In genomic region chr12:16817147-16817546, GRCm38 (mm10) we compare ENCODE assay signal across 22 mouse cellular contexts. TPM values are rescaled to one million over a fixed set of nuclear protein-coding genes. Genes with fewer than 3 reads are reported as not detected.
DNase-seq lines count a peak whose midpoint lies in the region; ATAC-seq and TF ChIP-seq lines count a peak whose summit lies in the region.
"Had no signal": no experiment of that assay in that cellular context is flagged by ENCODE, and none has a peak within 500 bp of the region (broad histone marks: within the 10 kb centered on the region; RNA-seq: fewer than 3 reads in every experiment).

No protein-coding gene starts in this region.

- TF ChIP-seq CTCF in liver, embryonic 14.5 days (IDR thresholded peaks at IDR 0.05; ENCODE audit: low read depth): no peak

- 89% methylated on average over 4 of the region's 4 CpGs for WGBS in midbrain, embryonic 12.5 days
- 92% methylated on average over 4 of the region's 4 CpGs for WGBS in midbrain, embryonic 14.5 days
- 40% methylated on average over 4 of the region's 4 CpGs for WGBS in liver, embryonic 14.5 days (ENCODE audit: insufficient replicate concordance)
- WGBS in heart, embryonic 12.5 days: 75% methylated on average over 4 of the region's 4 CpGs

- ATAC-seq in midbrain, embryonic 12.5 days (ENCODE audit: low FRiP score, low read depth): no peak
- ATAC-seq in midbrain, embryonic 14.5 days (ENCODE audit: low FRiP score, low TSS enrichment): no peak
- 0 out of 2 replicates have a peak, but pooled peaks have one; percentile 33 for ATAC-seq in liver, embryonic 14.5 days (ENCODE audit: insufficient read depth)
- peak; percentile 92 for ATAC-seq in megakaryocyte-erythroid progenitor cell, adult 5-6 weeks (replicated peaks; ENCODE audit: low FRiP score, low TSS enrichment, poor library complexity, severe bottlenecking)
- no peak for ATAC-seq in heart, embryonic 12.5 days (ENCODE audit: insufficient number of reproducible peaks, low FRiP score)
- ATAC-seq: activated CD4-positive, CD25-positive, alpha-beta regulatory T cell, adult 4 months; forebrain, embryonic 15.5 days; hindbrain, embryonic 16.5 days; inflammation-experienced regulatory T-cells, adult 6 months; Patski had no signal

- H3K4me2 ChIP-seq in midbrain, embryonic 12.5 days (replicated peaks): no peak overlapping the region
- no peak overlapping the region for H3K4me2 ChIP-seq in midbrain, embryonic 14.5 days (ENCODE audit: low read length)
- no peak overlapping the region for H3K4me2 ChIP-seq in liver, embryonic 14.5 days (ENCODE audit: low read depth)
- no peak overlapping the region for H3K4me2 ChIP-seq in heart, embryonic 12.5 days
- H3K4me2 ChIP-seq: forebrain, embryonic 15.5 days; heart, embryonic 11.5 days had no signal

- peak; percentile 2 for DNase-seq in cerebellum, adult 9-11 months
- DNase-seq in cerebellum, postnatal 25 days: no peak
- no peak for DNase-seq in midbrain, embryonic 14.5 days
- no peak for DNase-seq in liver, embryonic 14.5 days (ENCODE audit: low read depth in 3 of 3, low spot score in 3 of 3)
- no peak for DNase-seq in adrenal gland, adult 18-20 months (ENCODE audit: low spot score in 2 of 2)
- DNase-seq: adrenal gland, adult 2 months; adrenal gland, postnatal 25 days; cerebellum, adult 18-20 months; cerebellum, postnatal 36 days; gastrocnemius, postnatal 10 days; heart, adult 18-20 months had no signal

- peaks cover 31% of the 10 kb centered on the region for H3K4me1 ChIP-seq in midbrain, embryonic 12.5 days
- peaks cover 10% of the 10 kb centered on the region; the same call in 1 of the 2 replicates for H3K4me1 ChIP-seq in midbrain, embryonic 14.5 days (ENCODE audit: control insufficient read depth, insufficient read depth, low read length)
- peaks cover 0 to 5% of the 10 kb centered on the region in 2 experiments; a peak in 3 of 4 replicates for H3K4me1 ChIP-seq in liver, embryonic 14.5 days (replicated peaks; ENCODE audit: control insufficient read depth in 2 of 2, insufficient read depth in 2 of 2, low read length in 1 of 2)
- H3K4me1 ChIP-seq in heart, embryonic 12.5 days (replicated peaks): peaks cover 8% of the 10 kb centered on the region

- TF ChIP-seq EP300 in liver, embryonic 14.5 days (IDR thresholded peaks at IDR 0.05; ENCODE audit: low read depth): 0 out of 2 replicates have a peak, but pooled peaks have one; percentile 38

- no peaks in the 10 kb centered on the region for H3K9me3 ChIP-seq in midbrain, embryonic 12.5 days
- no peaks in the 10 kb centered on the region for H3K9me3 ChIP-seq in midbrain, embryonic 14.5 days (ENCODE audit: control insufficient read depth, low read length)
- no peaks in the 10 kb centered on the region for H3K9me3 ChIP-seq in liver, embryonic 14.5 days (ENCODE audit: control insufficient read depth, low read length)
- H3K9me3 ChIP-seq in heart, embryonic 12.5 days (replicated peaks): no peaks in the 10 kb centered on the region
- H3K9me3 ChIP-seq: embryonic facial prominence, embryonic 10.5 days; forebrain, embryonic 10.5 days; forebrain, embryonic 15.5 days had no signal

- H3K27me3 ChIP-seq in midbrain, embryonic 12.5 days: no peaks in the 10 kb centered on the region
- H3K27me3 ChIP-seq in midbrain, embryonic 14.5 days (ENCODE audit: control insufficient read depth, insufficient read depth, low read length): no peaks in the 10 kb centered on the region
- no peaks in the 10 kb centered on the region for H3K27me3 ChIP-seq in liver, embryonic 14.5 days (ENCODE audit: control insufficient read depth, insufficient read depth, low read length)
- no peaks in the 10 kb centered on the region for H3K27me3 ChIP-seq in heart, embryonic 12.5 days (replicated peaks)
- H3K27me3 ChIP-seq: forebrain, embryonic 15.5 days; Patski had no signal

- H3K9ac ChIP-seq in midbrain, embryonic 12.5 days (replicated peaks): no peak overlapping the region
- H3K9ac ChIP-seq in midbrain, embryonic 14.5 days (replicated peaks; ENCODE audit: low read length): no peak overlapping the region
- no peak overlapping the region for H3K9ac ChIP-seq in liver, embryonic 14.5 days (replicated peaks)
- H3K9ac ChIP-seq in heart, embryonic 12.5 days: no peak overlapping the region
- H3K9ac ChIP-seq: forebrain, embryonic 15.5 days had no signal

- peaks cover 54% of the 10 kb centered on the region for H3K36me3 ChIP-seq in midbrain, embryonic 12.5 days
- H3K36me3 ChIP-seq in midbrain, embryonic 14.5 days (ENCODE audit: control insufficient read depth, insufficient read depth, low read length): peaks cover 47% of the 10 kb centered on the region
- H3K36me3 ChIP-seq in liver, embryonic 14.5 days (replicated peaks; ENCODE audit: control insufficient read depth, insufficient read depth, low read depth): peaks cover 18% of the 10 kb centered on the region
- H3K36me3 ChIP-seq in heart, embryonic 12.5 days: peaks cover 72% of the 10 kb centered on the region

- peak overlapping the region; percentile 54; the same call in 1 of the 2 replicates for H3K27ac ChIP-seq in midbrain, embryonic 12.5 days (replicated peaks)
- H3K27ac ChIP-seq in midbrain, embryonic 14.5 days (replicated peaks; ENCODE audit: low read depth, low read length): no peak overlapping the region
- no peak overlapping the region for H3K27ac ChIP-seq in liver, embryonic 14.5 days
- no peak overlapping the region for H3K27ac ChIP-seq in heart, embryonic 12.5 days (ENCODE audit: poor library complexity, severe bottlenecking)
- H3K27ac ChIP-seq: embryonic facial prominence, embryonic 10.5 days; forebrain, embryonic 10.5 days; forebrain, embryonic 15.5 days had no signal

- H3K4me3 ChIP-seq in midbrain, embryonic 12.5 days: no peak overlapping the region
- no peak overlapping the region for H3K4me3 ChIP-seq in midbrain, embryonic 14.5 days (replicated peaks; ENCODE audit: low read depth, low read length)
- no peak overlapping the region for H3K4me3 ChIP-seq in liver, embryonic 14.5 days (ENCODE audit: insufficient read depth in 1 of 2, low read depth in 2 of 2, low read length in 2 of 2)
- H3K4me3 ChIP-seq in heart, embryonic 12.5 days: no peak overlapping the region
- H3K4me3 ChIP-seq: embryonic facial prominence, embryonic 10.5 days; forebrain, embryonic 10.5 days; forebrain, embryonic 15.5 days had no signal

RNA-seq across cellular contexts. Expression of gene E2f6, which starts 6.4 kb away (rescaled TPM):
- polyA plus RNA-seq in midbrain, embryonic 12.5 days (2016; fragmentation: Nextera tagmentation; extraction: Ambion mirVana): 77.6 and 83.8 TPM in 2 replicates
- polyA plus RNA-seq in midbrain, embryonic 14.5 days (2014; fragmentation: Nextera tagmentation; extraction: Ambion mirVana): 33.4 and 36.9 TPM in 2 replicates
- polyA plus RNA-seq in liver, embryonic 14.5 days (2012; rRNA removed): 12.1 and 14.3 TPM in 2 replicates
- polyA plus RNA-seq in liver, embryonic 14.5 days (2014; fragmentation: Nextera tagmentation; extraction: Ambion mirVana): 15.5 and 17.7 TPM in 2 replicates
- 68.4 and 73.2 TPM in 2 replicates for total RNA-seq in megakaryocyte-erythroid progenitor cell, adult 5-6 weeks (2014; fragmentation: Nextera tagmentation)
- total RNA-seq in megakaryocyte-erythroid progenitor cell, adult 5-6 weeks (2017): 71.5 and 73.6 TPM in 2 replicates
- 10 to 100 TPM; 39.5 to 41.5 TPM for total RNA-seq in adrenal gland, adult 18-20 months (2021)
- polyA plus RNA-seq in heart, embryonic 12.5 days (2016; fragmentation: Nextera tagmentation; extraction: Ambion mirVana): 62.7 and 63.4 TPM in 2 replicates

RNA-seq across cellular contexts. Expression of gene Greb1, which starts 16.5 kb away (rescaled TPM):
- polyA plus RNA-seq in midbrain, embryonic 12.5 days (2016; fragmentation: Nextera tagmentation; extraction: Ambion mirVana): 7.0 and 9.8 TPM in 2 replicates
- polyA plus RNA-seq in midbrain, embryonic 14.5 days (2014; fragmentation: Nextera tagmentation; extraction: Ambion mirVana): 1.6 and 2.5 TPM in 2 replicates
- 1.1 and 1.6 TPM in 2 replicates for polyA plus RNA-seq in liver, embryonic 14.5 days (2012; rRNA removed)
- 0.41 and 0.96 TPM in 2 replicates for polyA plus RNA-seq in liver, embryonic 14.5 days (2014; fragmentation: Nextera tagmentation; extraction: Ambion mirVana)
- 7.2 TPM in 1 of 2 replicates, not detected in the other for total RNA-seq in megakaryocyte-erythroid progenitor cell, adult 5-6 weeks (2014; fragmentation: Nextera tagmentation)
- not detected in 2 replicates for total RNA-seq in megakaryocyte-erythroid progenitor cell, adult 5-6 weeks (2017)
- total RNA-seq in adrenal gland, adult 18-20 months (2021): 10 to 100 TPM; 43.7 to 54.7 TPM
- 1.7 and 3.7 TPM in 2 replicates for polyA plus RNA-seq in heart, embryonic 12.5 days (2016; fragmentation: Nextera tagmentation; extraction: Ambion mirVana)

Comparison
In these comparisons a context has a peak if more than half of its experiments do, and no peak if none do; other contexts are left out.
1. ATAC-seq: peak in liver, embryonic 14.5 days (single experiment) and megakaryocyte-erythroid progenitor cell, adult 5-6 weeks (single experiment); none in midbrain, embryonic 12.5 days (single experiment), midbrain, embryonic 14.5 days (single experiment) and heart, embryonic 12.5 days (single experiment).